Mouse (Mus musculus): Measurements from ENCODE around the gene Olfr521. TPM values are rescaled to one million over a fixed set of nuclear protein-coding genes. Genes with fewer than 3 reads are reported as not detected.
A peak's percentile ranks its signal among the peaks of the same experiment; 100 is the strongest.
"Not testable (repeated sequence)": the region's sequence is repeated elsewhere in the genome, so short reads cannot be mapped to it uniquely, and the experiment has no call there.

The Olfr521 gene
- total and polyA plus RNA-seq, 2 experiments from 2014 or later = not detected

GRCm38 (mm10) chr7:99794096-99794495 is 30.8 kb downstream of the Olfr521 start:
- Histone ChIP-seq H3K27me3 (ENCODE audit: insufficient read depth, low read length) (no peaks in the 10 kb centered on the region), H3K27ac (no peak overlapping the region), H3K9ac (replicated peaks; ENCODE audit: low read length) (no peak overlapping the region), H3K9me3 (ENCODE audit: low read length) (no peaks in the 10 kb centered on the region), H3K36me3 (ENCODE audit: insufficient read depth, low read length) (no peaks in the 10 kb centered on the region), H3K4me1 (ENCODE audit: insufficient read depth, low read length) (no peaks in the 10 kb centered on the region), H3K4me2 (ENCODE audit: low read depth, low read length) (no peak overlapping the region), H3K4me3 (ENCODE audit: low read length) (no peak overlapping the region)
- ATAC-seq = no peak
- TF ChIP-seq CTCF (IDR thresholded peaks at IDR 0.05; ENCODE audit: low read depth) = no peak
- DNase-seq (ENCODE audit: low spot score) = no peak
- WGBS = 48% methylated on average over 2 of the region's 2 CpGs

GRCm38 (mm10) chr7:99795192-99795981 is 32.1 kb downstream of the Olfr521 start:
- peak overlapping the region; percentile 31 for H3K4me2 ChIP-seq (ENCODE audit: low read depth, low read length)
- no peaks in the 10 kb centered on the region for H3K27me3 ChIP-seq (ENCODE audit: insufficient read depth, low read length)
- no peaks in the 10 kb centered on the region for H3K36me3 ChIP-seq (ENCODE audit: insufficient read depth, low read length)
- H3K4me3 ChIP-seq (ENCODE audit: low read length) = no peak overlapping the region
- no peak overlapping the region for H3K27ac ChIP-seq
- DNase-seq (ENCODE audit: low spot score) = peak; percentile 68
- H3K9ac ChIP-seq (replicated peaks; ENCODE audit: low read length) = no peak overlapping the region
- no peaks in the 10 kb centered on the region for H3K9me3 ChIP-seq (ENCODE audit: low read length)
- WGBS = 11% methylated on average over 17 of the region's 17 CpGs
- no peaks in the 10 kb centered on the region for H3K4me1 ChIP-seq (ENCODE audit: insufficient read depth, low read length)
- ATAC-seq = peak; percentile 65
- no peak for TF ChIP-seq CTCF (IDR thresholded peaks at IDR 0.05; ENCODE audit: low read depth)

DNA sequence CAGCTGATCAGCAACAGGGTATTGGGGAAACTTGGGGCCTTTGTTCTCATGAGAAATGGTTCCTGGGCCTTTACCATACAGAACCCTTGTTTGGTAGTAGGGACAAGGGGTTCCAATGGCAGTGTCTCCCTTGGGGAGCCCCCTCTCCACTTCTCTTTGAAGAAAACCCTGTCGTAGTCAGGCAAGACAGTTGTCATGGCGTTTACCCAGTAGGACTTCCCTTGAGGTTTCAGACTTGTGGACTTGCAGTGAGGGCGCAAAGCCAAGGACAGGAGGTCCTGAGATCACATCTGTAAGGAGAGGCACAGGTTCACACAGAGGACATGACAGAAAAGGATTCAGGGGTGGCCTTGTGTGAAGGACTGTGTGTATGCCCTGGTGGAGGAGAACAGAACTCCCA is 33.2 kb downstream of the Olfr521 start:
- Histone ChIP-seq H3K27ac (no peak overlapping the region), H3K4me2 (ENCODE audit: low read depth, low read length) (no peak overlapping the region), H3K9me3 (ENCODE audit: low read length) (no peaks in the 10 kb centered on the region), H3K4me1 (ENCODE audit: insufficient read depth, low read length) (no peaks in the 10 kb centered on the region), H3K36me3 (ENCODE audit: insufficient read depth, low read length) (no peaks in the 10 kb centered on the region), H3K4me3 (ENCODE audit: low read length) (no peak overlapping the region), H3K9ac (replicated peaks; ENCODE audit: low read length) (no peak overlapping the region), H3K27me3 (ENCODE audit: insufficient read depth, low read length) (no peaks in the 10 kb centered on the region)
- TF ChIP-seq CTCF (IDR thresholded peaks at IDR 0.05; ENCODE audit: low read depth) = no peak
- ATAC-seq = no peak
- 50% methylated on average over 3 of the region's 3 CpGs for WGBS
- DNase-seq (ENCODE audit: low spot score) = no peak

GRCm38 (mm10) chr7:99797261-99797660 is 34.0 kb downstream of the Olfr521 start:
- 56% methylated on average over 3 of the region's 3 CpGs for WGBS
- Histone ChIP-seq H3K4me1 (ENCODE audit: insufficient read depth, low read length) (no peaks in the 10 kb centered on the region), H3K4me2 (ENCODE audit: low read depth, low read length) (no peak overlapping the region), H3K9ac (replicated peaks; ENCODE audit: low read length) (no peak overlapping the region), H3K27ac (no peak overlapping the region), H3K9me3 (ENCODE audit: low read length) (no peaks in the 10 kb centered on the region), H3K27me3 (ENCODE audit: insufficient read depth, low read length) (no peaks in the 10 kb centered on the region), H3K36me3 (ENCODE audit: insufficient read depth, low read length) (no peaks in the 10 kb centered on the region), H3K4me3 (ENCODE audit: low read length) (no peak overlapping the region)
- no peak for TF ChIP-seq CTCF (IDR thresholded peaks at IDR 0.05; ENCODE audit: low read depth)
- ATAC-seq (no peak), DNase-seq (ENCODE audit: low spot score) (no peak)

GRCm38 (mm10) chr7:99797911-99798647 is 34.8 kb downstream of the Olfr521 start:
- no peaks in the 10 kb centered on the region for H3K27me3 ChIP-seq (ENCODE audit: insufficient read depth, low read length)
- peak; percentile 71; the same call in 1 of the 2 replicates for ATAC-seq
- 32% methylated on average over 6 of the region's 6 CpGs for WGBS
- no peak overlapping the region for H3K27ac ChIP-seq
- no peaks in the 10 kb centered on the region for H3K36me3 ChIP-seq (ENCODE audit: insufficient read depth, low read length)
- peak; percentile 90 for TF ChIP-seq CTCF (IDR thresholded peaks at IDR 0.05; ENCODE audit: low read depth)
- H3K9ac ChIP-seq (replicated peaks; ENCODE audit: low read length) = no peak overlapping the region
- no peak overlapping the region for H3K4me3 ChIP-seq (ENCODE audit: low read length)
- peak; percentile 94 for DNase-seq (ENCODE audit: low spot score)
- no peaks in the 10 kb centered on the region for H3K4me1 ChIP-seq (ENCODE audit: insufficient read depth, low read length)
- H3K9me3 ChIP-seq (ENCODE audit: low read length) = no peaks in the 10 kb centered on the region
- no peak overlapping the region for H3K4me2 ChIP-seq (ENCODE audit: low read depth, low read length)

GRCm38 (mm10) chr7:99799118-99799517 is 35.8 kb downstream of the Olfr521 start:
- ATAC-seq = no peak
- H3K36me3 ChIP-seq (ENCODE audit: insufficient read depth, low read length) = no peaks in the 10 kb centered on the region
- H3K4me2 ChIP-seq (ENCODE audit: low read depth, low read length) = no peak overlapping the region
- no peak overlapping the region for H3K9ac ChIP-seq (replicated peaks; ENCODE audit: low read length)
- DNase-seq (ENCODE audit: low spot score) = no peak
- H3K4me1 ChIP-seq (ENCODE audit: insufficient read depth, low read length) = no peaks in the 10 kb centered on the region
- TF ChIP-seq CTCF (IDR thresholded peaks at IDR 0.05; ENCODE audit: low read depth) = no peak
- H3K9me3 ChIP-seq (ENCODE audit: low read length) = no peaks in the 10 kb centered on the region
- no peak overlapping the region for H3K4me3 ChIP-seq (ENCODE audit: low read length)
- no peak overlapping the region for H3K27ac ChIP-seq
- WGBS = 76% methylated on average over 7 of the region's 7 CpGs
- no peaks in the 10 kb centered on the region for H3K27me3 ChIP-seq (ENCODE audit: insufficient read depth, low read length)

- ATAC-seq (no peak), DNase-seq (ENCODE audit: low spot score) (no peak)
- Histone ChIP-seq H3K27ac (no peak overlapping the region), H3K4me2 (ENCODE audit: low read depth, low read length) (no peak overlapping the region), H3K27me3 (ENCODE audit: insufficient read depth, low read length) (no peaks in the 10 kb centered on the region), H3K9me3 (ENCODE audit: low read length) (no peaks in the 10 kb centered on the region), H3K4me3 (ENCODE audit: low read length) (no peak overlapping the region), H3K4me1 (ENCODE audit: insufficient read depth, low read length) (no peaks in the 10 kb centered on the region), H3K9ac (replicated peaks; ENCODE audit: low read length) (no peak overlapping the region), H3K36me3 (ENCODE audit: insufficient read depth, low read length) (no peaks in the 10 kb centered on the region)
- TF ChIP-seq CTCF (IDR thresholded peaks at IDR 0.05; ENCODE audit: low read depth) = no peak
- 72% methylated on average over 8 of the region's 8 CpGs for WGBS
These were observed 40.2 kb downstream of the Olfr521 start for GRCm38 (mm10) chr7:99803535-99803934.

DNA sequence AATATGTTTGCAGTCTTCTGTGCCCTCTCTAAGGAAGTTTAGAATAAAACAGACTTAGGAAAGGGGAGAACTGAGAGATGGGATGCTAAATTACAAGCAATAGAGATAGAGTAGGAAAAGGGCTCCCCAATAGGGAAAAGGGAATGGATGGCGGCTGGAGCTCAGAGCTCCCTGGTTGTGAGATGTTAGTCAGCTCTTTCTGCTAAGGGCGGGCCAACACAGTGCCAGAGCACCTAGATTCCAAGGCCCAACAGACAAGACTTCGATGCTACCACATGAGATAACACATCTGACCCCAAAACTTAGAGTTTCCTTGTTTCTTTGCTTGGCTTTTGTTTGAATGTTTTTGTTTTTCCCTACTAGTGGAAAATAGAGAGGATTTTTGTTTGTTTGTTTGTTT is 40.7 kb downstream of the Olfr521 start:
- not testable (repeated sequence) for H3K36me3 ChIP-seq (ENCODE audit: insufficient read depth, low read length); H3K27ac ChIP-seq; H3K4me1 ChIP-seq (ENCODE audit: insufficient read depth, low read length); H3K4me3 ChIP-seq (ENCODE audit: low read length); H3K9ac ChIP-seq (replicated peaks; ENCODE audit: low read length); H3K9me3 ChIP-seq (ENCODE audit: low read length); DNase-seq (ENCODE audit: low spot score); H3K4me2 ChIP-seq (ENCODE audit: low read depth, low read length); ATAC-seq; H3K27me3 ChIP-seq (ENCODE audit: insufficient read depth, low read length)
- WGBS = 85% methylated on average over 3 of the region's 3 CpGs
